Mouse (Mus musculus) thymus, postnatal 14 days (tissue): Measurements from ENCODE around the gene Egfl8.

Experiments
- DNase-seq: peaks from one replicate; pipeline ENCODE4 v3.0.0; 2021

Egfl8 gene

GRCm38 (mm10) chr17:34569919-34570318, 45.9 kb downstream of the Egfl8 start:
- no peak for DNase-seq

- DNase-seq = no peak
Measured at GRCm38 (mm10) chr17:34568421-34568820, 47.4 kb downstream of the Egfl8 start.

GRCm38 (mm10) chr17:34567311-34567710, 48.5 kb downstream of the Egfl8 start:
- DNase-seq = no peak

- DNase-seq = no peak
Measured at GRCm38 (mm10) chr17:34564796-34565195, 51.0 kb downstream of the Egfl8 start.

- DNase-seq = no peak
Measured at GRCm38 (mm10) chr17:34564003-34564421, 51.8 kb downstream of the Egfl8 start, which contains the start of gene Notch4. TSS of gene Notch4 (plus strand) at chr17:34564268.

GRCm38 (mm10) chr17:34563354-34563753, 52.4 kb downstream of the Egfl8 start:
- DNase-seq = no peak
